Mouse (Mus musculus) stomach, postnatal 0 days (tissue): ENCODE data around the gene Gm13306. TPM values are rescaled to one million over a fixed set of nuclear protein-coding genes. Genes with fewer than 3 reads are reported as not detected.
"Not testable (repeated sequence)": the region's sequence is repeated elsewhere in the genome, so short reads cannot be mapped to it uniquely, and the experiment has no call there.

ENCODE experiments used
- ATAC-seq: fragments of 200-750 bp; cut with Nextera tagmentation; 2 replicates; pipeline ENCODE4 v1.8.0; 2017; ENCODE audit not compliant: low FRiP score, low TSS enrichment
- DNase-seq: peaks from one replicate; pipeline ENCODE4 v3.0.0-alpha.2; 2016; ENCODE audit warnings: low spot score
- H3K27ac ChIP-seq: fragments of 300-500 bp; sonication (generic); replicated peaks from 2 replicates; pipeline ENCODE4 v1.5.1; 2014; ENCODE audit warnings: mild to moderate bottlenecking, control low read depth
- H3K27me3 ChIP-seq: fragments of 300-500 bp; sonication (generic); 2 replicates; pipeline ENCODE4 v1.6.1; 2014; ENCODE audit warnings: low read length; ENCODE audit not compliant: control insufficient read depth, insufficient read depth
- H3K36me3 ChIP-seq: fragments of 300-500 bp; sonication (generic); 2 replicates; pipeline ENCODE4 v1.6.1; 2014; ENCODE audit warnings: low read length, mixed read lengths; ENCODE audit not compliant: control insufficient read depth, insufficient read depth
- H3K4me1 ChIP-seq: fragments of 300-500 bp; sonication (generic); replicated peaks from 2 replicates; pipeline ENCODE4 v1.6.1; 2014; ENCODE audit warnings: antibody characterized with exemption; ENCODE audit not compliant: control insufficient read depth, insufficient read depth
- H3K4me2 ChIP-seq: fragments of 300-500 bp; sonication (generic); replicated peaks from 2 replicates; pipeline ENCODE4 v1.6.1; 2014; ENCODE audit warnings: low read depth, mild to moderate bottlenecking, control low read depth, moderate library complexity
- H3K4me3 ChIP-seq: fragments of 300-500 bp; sonication (generic); 2 replicates; pipeline ENCODE4 v1.5.1; 2014; ENCODE audit warnings: low read depth, low read length, control low read depth
- H3K9ac ChIP-seq: fragments of 300-500 bp; sonication (generic); 2 replicates; pipeline ENCODE4 v1.6.1; 2014; ENCODE audit warnings: mild to moderate bottlenecking, low read length, control low read depth, mixed read lengths
- H3K9me3 ChIP-seq: fragments of 300-500 bp; sonication (generic); 2 replicates; pipeline ENCODE4 v1.6.1; 2016; ENCODE audit warnings: low read length; ENCODE audit not compliant: control insufficient read depth
- WGBS: fragments of 180-500 bp; shearing (Covaris S2); extraction: QIAGEN DNeasy Blood & Tissue Kit; methylation state at CpG from one replicate; pipeline ENCODE4 v1.1.7; 2014; 5-methylcytosine and 5-hydroxymethylcytosine counted together
- polyA plus RNA-seq: library from polyadenylated mRNA; unstranded; fragments of >200 nt; fragmentation: Nextera tagmentation; extraction: Ambion mirVana; gene quantifications from 2 replicates; pipeline ENCODE4 v1.2.1, GENCODE M21; 2015

Gene Gm13306
- not detected in 2 replicates for polyA plus RNA-seq

DNA sequence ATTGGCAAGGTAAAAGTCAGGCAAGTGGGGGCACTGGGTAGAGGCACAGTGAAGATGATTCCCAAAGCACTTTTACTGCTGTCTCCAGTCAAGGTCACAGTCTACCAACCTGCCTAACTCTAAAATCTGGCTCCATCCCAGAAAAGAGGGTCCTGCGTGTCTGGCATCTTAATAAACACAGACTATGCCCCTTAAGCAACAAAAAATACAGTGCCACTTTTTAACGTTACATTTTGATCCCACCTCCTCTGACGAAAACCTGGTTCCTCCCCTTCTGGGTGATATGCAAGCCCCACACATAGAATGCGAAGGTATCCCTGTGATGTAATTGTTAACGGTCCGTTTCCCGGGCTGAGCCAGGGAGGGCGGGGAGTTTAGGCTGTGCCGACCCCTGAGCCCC is at the start of gene Gm13306:
Gene Gm13306 (plus strand): TSS at position 301 of the 400 bp plus-strand sequence.
- not testable (repeated sequence) for H3K27me3 ChIP-seq, H3K9ac ChIP-seq, DNase-seq, H3K4me3 ChIP-seq, ATAC-seq, H3K9me3 ChIP-seq, H3K27ac ChIP-seq, H3K4me1 ChIP-seq, H3K4me2 ChIP-seq, H3K36me3 ChIP-seq
- no CpG with 5 or more reads among the region's 9 CpGs for WGBS

DNA sequence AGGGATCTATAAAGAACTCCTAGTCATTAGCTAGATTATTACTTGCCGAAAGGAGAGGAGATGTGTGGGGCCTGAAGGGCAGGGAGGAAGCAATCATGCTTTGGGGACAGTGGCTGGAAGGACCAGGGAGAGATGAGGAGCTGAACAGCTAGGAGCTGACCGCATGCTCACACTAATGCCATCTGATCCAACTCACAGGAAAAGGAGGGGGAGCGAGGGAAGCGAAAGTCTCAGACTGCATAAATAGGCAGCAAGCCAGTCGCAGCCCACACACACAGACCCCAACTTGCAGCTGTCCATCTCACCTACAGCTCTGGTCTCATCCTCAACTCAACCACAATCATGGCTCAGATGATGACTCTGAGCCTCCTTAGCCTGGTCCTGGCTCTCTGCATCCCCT is 38.7 kb upstream of the Gm13306 start, which contains the start of gene Gm13304:
Gene Gm13304 (plus strand): TSS at position 301 of the 400 bp plus-strand sequence.
- not testable (repeated sequence) for H3K27me3 ChIP-seq, H3K36me3 ChIP-seq, H3K27ac ChIP-seq, ATAC-seq, DNase-seq, H3K4me1 ChIP-seq, H3K4me2 ChIP-seq, H3K9ac ChIP-seq, H3K9me3 ChIP-seq, H3K4me3 ChIP-seq
- WGBS, result no CpG with 5 or more reads among the region's 5 CpGs

DNA sequence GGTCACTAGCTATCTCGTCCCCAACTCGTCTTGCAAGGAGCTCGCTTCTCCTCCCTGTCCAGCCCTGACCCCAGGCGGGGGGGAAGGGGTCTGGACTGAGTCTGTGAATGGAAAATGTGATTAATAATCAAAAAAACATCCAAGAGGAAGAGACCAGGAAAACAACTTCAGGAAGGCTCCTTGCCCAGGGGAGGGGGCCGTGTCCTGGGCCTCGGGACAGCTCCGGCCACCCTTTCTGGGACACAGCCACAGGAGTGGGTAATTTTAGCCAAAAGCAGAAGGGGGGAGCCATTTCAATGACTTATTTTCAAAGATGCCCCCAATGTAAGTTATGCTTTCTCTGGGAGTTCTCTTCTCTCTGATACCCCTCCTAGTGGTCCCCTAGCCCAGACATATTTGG is 15.3 kb downstream of the Gm13306 start, which contains the start of gene Gm13305:
Gene Gm13305 (minus strand): TSS at position 101 of the 400 bp plus-strand sequence.
- not testable (repeated sequence) for DNase-seq, H3K4me3 ChIP-seq, H3K27ac ChIP-seq, H3K4me2 ChIP-seq, ATAC-seq, H3K4me1 ChIP-seq, H3K9ac ChIP-seq, H3K36me3 ChIP-seq, H3K27me3 ChIP-seq, H3K9me3 ChIP-seq
- no CpG with 5 or more reads among the region's 7 CpGs for WGBS

DNA sequence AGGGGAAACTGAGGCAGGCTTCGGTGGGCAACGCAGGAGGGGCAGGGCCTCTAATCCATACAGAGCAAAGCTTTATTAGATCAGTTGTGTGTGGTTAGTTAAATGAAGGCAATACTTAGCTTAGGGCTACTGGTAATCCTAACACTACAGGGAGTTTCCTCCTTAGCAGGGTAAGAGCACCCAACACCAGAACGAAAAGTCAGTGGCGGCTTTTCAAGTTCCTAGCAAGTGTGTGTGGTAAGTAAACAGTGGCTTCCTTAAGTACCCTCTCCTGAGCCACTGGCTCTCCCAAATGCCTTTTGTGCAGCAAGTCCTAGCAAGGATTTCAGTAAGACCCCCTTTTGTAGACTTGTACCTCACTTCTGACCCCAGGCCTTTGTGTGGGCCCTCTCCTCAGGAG is 25.0 kb downstream of the Gm13306 start:
- not testable (repeated sequence) for H3K36me3 ChIP-seq, ATAC-seq, DNase-seq, H3K4me2 ChIP-seq, H3K27ac ChIP-seq, H3K27me3 ChIP-seq, H3K4me3 ChIP-seq, H3K9me3 ChIP-seq, H3K4me1 ChIP-seq, H3K9ac ChIP-seq
- no CpG with 5 or more reads among the region's 4 CpGs for WGBS

DNA sequence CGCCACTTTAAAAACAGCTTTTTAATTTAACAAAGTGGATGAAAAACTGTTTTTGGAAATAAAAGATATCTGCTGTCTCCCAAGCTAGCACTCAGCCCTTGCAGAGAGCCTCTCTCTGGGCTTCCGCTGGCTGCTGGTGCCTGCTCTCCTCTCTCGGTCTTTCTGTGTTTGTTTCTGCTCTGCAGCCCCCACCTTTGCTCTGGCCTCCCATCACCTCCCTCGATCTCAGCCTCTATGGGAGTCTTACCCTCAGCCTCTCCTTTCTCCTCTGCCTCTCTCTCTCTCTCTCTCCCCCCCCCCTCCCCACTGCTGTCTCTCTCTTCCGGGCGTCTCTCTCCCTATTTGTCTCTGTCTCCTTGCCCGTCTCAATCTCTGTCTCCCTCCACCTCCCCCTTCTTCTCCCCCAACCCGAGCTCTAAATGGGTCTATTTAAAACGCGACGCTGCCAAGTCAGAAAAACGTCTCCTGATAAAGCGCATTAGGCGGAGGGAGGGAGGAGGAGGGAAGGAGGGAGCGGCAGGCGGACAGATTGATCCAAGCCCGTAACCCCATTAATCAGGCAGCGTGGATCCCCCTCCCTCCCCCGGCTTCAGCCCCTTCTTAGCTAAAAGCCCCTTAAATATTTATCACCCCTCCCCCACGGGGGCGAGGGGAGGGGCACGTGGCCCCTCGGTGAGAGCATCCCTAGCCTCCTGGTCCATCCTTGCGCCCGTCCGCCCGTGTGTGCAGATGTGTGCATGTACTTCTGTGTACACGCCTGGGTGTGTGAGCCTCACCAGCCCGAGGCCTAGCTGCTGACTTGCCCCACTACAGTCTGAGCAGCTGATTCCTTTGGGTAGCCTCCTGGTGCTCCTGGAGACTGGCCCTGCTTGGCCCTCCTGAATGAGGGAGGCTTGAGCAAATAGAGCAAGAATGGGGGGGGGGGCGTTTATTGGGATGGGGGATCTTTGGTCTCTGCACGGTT is 30.3 kb downstream of the Gm13306 start:
- H3K27me3 ChIP-seq, ATAC-seq, H3K4me3 ChIP-seq, H3K4me1 ChIP-seq, H3K9ac ChIP-seq, DNase-seq, H3K4me2 ChIP-seq, H3K36me3 ChIP-seq, H3K27ac ChIP-seq, H3K9me3 ChIP-seq: not testable (repeated sequence)
- no CpG with 5 or more reads among the region's 31 CpGs for WGBS

DNA sequence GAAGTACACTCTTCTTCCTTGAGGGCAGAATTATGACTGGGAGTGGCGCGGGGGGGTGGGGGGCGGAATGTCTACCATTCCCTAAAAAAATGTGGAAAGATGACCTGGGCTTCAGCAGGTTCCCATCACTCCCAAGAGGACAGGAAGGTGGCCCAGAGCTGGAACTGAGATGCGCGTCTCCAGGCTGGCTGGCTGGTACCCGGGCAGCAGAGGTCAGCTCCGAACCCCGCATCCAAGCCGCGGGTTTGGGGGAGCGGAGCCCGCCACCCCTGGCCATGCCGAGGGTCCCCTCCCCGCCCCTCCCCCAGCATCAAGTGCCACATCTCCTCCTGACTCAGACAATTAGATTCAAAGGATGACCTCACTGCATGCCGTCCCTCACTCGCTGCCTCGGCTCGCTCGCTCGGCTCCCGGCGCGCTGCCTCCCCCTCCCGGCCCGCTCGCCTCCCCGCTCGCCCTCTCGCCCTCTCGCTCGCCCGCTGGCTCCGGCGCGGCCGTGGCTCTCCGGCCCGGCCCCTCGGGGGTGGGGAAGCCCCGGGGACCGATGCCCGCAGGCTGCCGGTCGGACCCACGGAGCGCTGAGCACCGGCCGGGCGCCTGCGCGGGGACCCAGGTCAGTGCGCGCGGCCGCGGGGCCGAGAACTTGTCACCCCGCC is 31.2 kb downstream of the Gm13306 start:
- not testable (repeated sequence) for H3K4me1 ChIP-seq, H3K4me3 ChIP-seq, H3K27me3 ChIP-seq, H3K4me2 ChIP-seq, H3K9ac ChIP-seq, H3K9me3 ChIP-seq, H3K27ac ChIP-seq, DNase-seq, H3K36me3 ChIP-seq, ATAC-seq
- WGBS, result no CpG with 5 or more reads among the region's 58 CpGs

DNA sequence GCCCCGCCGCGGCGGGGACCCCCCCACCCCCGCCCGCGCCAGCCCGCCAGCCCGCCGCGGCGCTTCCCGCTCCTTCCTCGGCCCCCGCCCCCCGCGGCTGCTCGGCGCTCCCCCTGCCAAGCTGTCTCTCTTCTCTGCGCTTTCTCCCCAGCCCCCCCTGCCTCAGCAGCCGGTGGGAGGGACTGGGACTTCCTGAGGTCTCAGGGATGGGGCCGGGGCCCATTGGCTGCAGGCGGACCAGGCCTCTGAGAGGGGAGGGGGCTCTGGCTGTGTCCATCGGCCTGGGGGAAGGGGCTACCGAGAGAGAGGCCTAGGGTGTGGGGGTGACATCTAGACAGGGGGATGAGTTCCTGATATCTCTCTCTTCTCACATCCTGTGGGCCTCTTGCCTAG is 31.7 kb downstream of the Gm13306 start:
- not testable (repeated sequence) for ATAC-seq, H3K4me2 ChIP-seq
- no CpG with 5 or more reads among the region's 25 CpGs for WGBS

More for the DNA sequence above, 31.7 kb downstream of the Gm13306 start:
- H3K4me3 ChIP-seq, H3K36me3 ChIP-seq, H3K27me3 ChIP-seq, H3K4me1 ChIP-seq, H3K9me3 ChIP-seq, H3K9ac ChIP-seq, H3K27ac ChIP-seq, DNase-seq: not testable (repeated sequence)
